Mouse (Mus musculus) stomach, postnatal 0 days (tissue): ENCODE measurements at regions not wholly inside any gene's neighbourhood (a gene's known extent, or its start where the extent isn't known, plus 50 kb on each side); places are given as distances from the start of the nearest gene placed in this dataset.

Source experiments
- CTCF ChIP-seq: IDR thresholded peaks from 2 replicates; pipeline ENCODE4 v1.5.1; 2016; ENCODE audit warnings: antibody characterized with exemption, low read depth, mild to moderate bottlenecking, moderate library complexity
- EP300 ChIP-seq: optimal IDR thresholded peaks from 2 replicates; pipeline ENCODE3; 2016; ENCODE audit warnings: antibody characterized with exemption

- no peak for TF ChIP-seq EP300
- TF ChIP-seq CTCF, result no peak
These were observed 376.6 kb downstream of the Anxa1 start for GRCm38 (mm10) chr19:20014114-20014513.
